Mouse (Mus musculus) liver, adult 2 months (tissue): Measurements from ENCODE around the gene Mxra8.

ENCODE experiments used
- CTCF ChIP-seq: fragments of 200-500 bp; IDR thresholded peaks from 2 replicates; pipeline ENCODE4 v1.5.1; 2011; ENCODE audit warnings: low read depth, low read length, control low read depth
- POLR2A ChIP-seq: fragments of 200-500 bp; IDR thresholded peaks from 2 replicates; pipeline ENCODE4 v1.6.1; 2011; ENCODE audit warnings: low read length, control low read depth; ENCODE audit not compliant: insufficient read depth; ENCODE audit errors: extremely low read depth

DNA sequence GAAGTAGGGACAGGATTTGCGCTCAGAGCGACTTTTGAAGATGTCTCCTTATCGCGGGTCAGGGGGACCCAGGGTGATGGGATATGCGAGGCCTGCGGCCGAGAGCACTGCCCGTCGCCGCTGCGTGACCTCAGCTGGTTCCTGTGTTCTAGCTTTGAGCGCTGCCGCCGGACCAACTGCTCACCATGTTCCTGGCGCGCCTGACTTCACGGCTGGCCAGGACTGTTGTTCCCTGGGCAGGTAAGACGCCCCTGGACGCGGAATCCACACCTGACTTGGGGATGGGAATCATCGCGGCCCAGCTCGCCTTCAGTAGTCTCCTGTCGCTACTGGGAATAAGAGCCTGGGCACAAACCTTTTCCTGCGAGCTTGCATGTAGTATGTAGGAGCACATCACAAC lies 7.6 kb upstream of the Mxra8 start:
- TF ChIP-seq CTCF (no peak), POLR2A (no peak)
